Mouse (Mus musculus) small intestine, adult 2 months (tissue): ENCODE measurements around the gene Haus5. TPM values are rescaled to one million over a fixed set of nuclear protein-coding genes. Genes with fewer than 3 reads are reported as not detected.

Source experiments
- H3K27ac ChIP-seq: fragments of 200-500 bp; 2 replicates; pipeline ENCODE4 v1.5.1; 2012; ENCODE audit warnings: low read depth, low read length, control low read depth, inconsistent platforms; ENCODE audit not compliant: insufficient read depth
- H3K27me3 ChIP-seq: fragments of 200-500 bp; 2 replicates; pipeline ENCODE4 v1.6.1; 2012; ENCODE audit warnings: mild to moderate bottlenecking, moderate library complexity, low read length, inconsistent platforms; ENCODE audit not compliant: control insufficient read depth, insufficient read depth
- H3K36me3 ChIP-seq: fragments of 200-500 bp; 2 replicates; pipeline ENCODE4 v1.6.1; 2012; ENCODE audit warnings: mild to moderate bottlenecking, low read length, control low read depth, inconsistent platforms; ENCODE audit not compliant: control insufficient read depth, insufficient read depth
- H3K4me1 ChIP-seq: fragments of 200-500 bp; 2 replicates; pipeline ENCODE4 v1.6.1; 2012; ENCODE audit warnings: low read length, inconsistent platforms, mixed read lengths; ENCODE audit not compliant: control insufficient read depth, insufficient read depth, insufficient read length
- H3K4me3 ChIP-seq: fragments of 200-500 bp; 2 replicates; pipeline ENCODE4 v1.5.1; 2012; ENCODE audit warnings: low read depth, mild to moderate bottlenecking, control low read depth, inconsistent platforms, low read length, moderate library complexity
- CTCF ChIP-seq: fragments of 200-500 bp; IDR thresholded peaks from 2 replicates; pipeline ENCODE4 v1.5.1; 2012; ENCODE audit warnings: low read depth, mild to moderate bottlenecking, control low read depth, inconsistent platforms, low read length, moderate library complexity, mixed read lengths; ENCODE audit not compliant: insufficient replicate concordance, insufficient read length; ENCODE audit errors: extremely low read depth
- POLR2A ChIP-seq: fragments of 200-500 bp; IDR thresholded peaks from 2 replicates; pipeline ENCODE4 v1.6.1; 2012; ENCODE audit warnings: low read depth, mild to moderate bottlenecking, control low read depth, inconsistent platforms, low read length, moderate library complexity
- WGBS: fragments of 180-500 bp; shearing (Covaris S2); methylation state at CpG from one replicate; pipeline ENCODE4 v1.1.7; 2018; 5-methylcytosine and 5-hydroxymethylcytosine counted together
- polyA plus RNA-seq: library from polyadenylated mRNA; depleted of rRNA; stranded (reverse); fragments of >200 nt; gene quantifications from 2 replicates; pipeline ENCODE4 v1.2.3, GENCODE M21; 2012

Gene Haus5
- polyA plus RNA-seq, 1 experiment: 6.4 TPM

DNA sequence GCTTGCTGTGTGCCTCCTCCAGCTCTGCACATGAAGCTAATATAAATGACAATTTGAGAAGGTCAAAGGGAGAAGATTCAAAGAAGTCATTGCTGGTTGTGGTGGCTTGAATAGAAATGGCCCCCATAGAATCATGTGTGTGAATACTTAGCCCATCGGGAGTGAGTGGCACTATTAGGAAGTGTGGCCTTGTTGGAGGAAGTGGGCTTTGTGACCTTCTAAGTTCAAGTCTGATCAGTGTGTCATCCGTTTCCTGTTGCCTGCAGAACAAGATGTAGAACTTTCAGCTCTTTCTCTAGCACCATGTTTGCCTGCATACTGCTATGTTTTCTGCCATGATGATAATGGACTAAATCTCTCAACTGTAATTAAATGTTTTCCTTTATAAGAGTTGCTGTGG lies 18.6 kb upstream of the Haus5 start:
- Histone ChIP-seq H3K4me3 (no peak overlapping the region), H3K27me3 (no peaks in the 10 kb centered on the region), H3K4me1 (peaks cover 4% of the 10 kb centered on the region; the same call in 1 of the 2 replicates), H3K27ac (no peak overlapping the region), H3K36me3 (no peaks in the 10 kb centered on the region)
- no peak for TF ChIP-seq POLR2A
- TF ChIP-seq CTCF: no peak
- WGBS: 84% methylated on average over 2 of the region's 2 CpGs

GRCm38 (mm10) chr7:30681897-30682296 lies 17.1 kb upstream of the Haus5 start:
- Histone ChIP-seq H3K27me3 (no peaks in the 10 kb centered on the region), H3K27ac (no peak overlapping the region), H3K4me1 (no peaks in the 10 kb centered on the region), H3K4me3 (no peak overlapping the region), H3K36me3 (no peaks in the 10 kb centered on the region)
- WGBS: 67% methylated on average over 5 of the region's 5 CpGs
- TF ChIP-seq POLR2A: no peak
- TF ChIP-seq CTCF: no peak

DNA sequence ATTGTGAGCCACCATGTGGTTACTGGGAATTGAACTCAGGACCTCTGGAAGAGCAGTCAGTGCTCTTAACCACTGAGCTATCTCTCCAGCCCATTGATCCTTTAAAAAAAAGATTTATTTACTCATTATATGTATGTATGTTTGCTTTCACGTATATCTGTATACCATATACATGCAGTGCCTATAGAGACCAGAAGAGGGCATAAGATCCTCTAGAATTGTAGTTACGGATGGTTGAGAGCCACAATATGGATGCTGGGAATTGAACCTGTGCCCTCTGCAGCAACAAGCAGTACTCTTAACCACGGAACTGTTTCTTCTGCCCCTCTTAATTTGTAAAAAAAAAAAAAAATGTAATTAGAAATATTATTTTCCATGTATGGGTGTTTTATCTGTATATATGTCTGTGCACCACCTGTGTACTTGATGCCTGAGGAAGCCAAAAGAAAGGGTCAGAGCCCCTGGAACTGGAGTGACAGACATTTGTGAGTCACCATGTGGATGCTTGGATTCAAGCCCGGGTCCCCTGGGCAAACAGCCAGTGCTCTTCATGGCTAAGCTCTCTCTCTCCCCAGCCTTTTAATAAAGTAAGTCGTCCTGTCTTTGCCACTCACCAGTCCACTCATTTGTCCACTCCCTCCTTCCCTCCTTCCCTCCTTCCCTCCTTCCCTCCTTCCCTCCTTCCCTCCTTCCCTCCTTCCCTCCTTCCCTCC lies 13.6 kb upstream of the Haus5 start:
- H3K4me1 ChIP-seq: no peaks in the 10 kb centered on the region
- H3K36me3 ChIP-seq: no peaks in the 10 kb centered on the region
- H3K4me3 ChIP-seq: no peak overlapping the region
- TF ChIP-seq POLR2A: no peak
- no peak for TF ChIP-seq CTCF
- H3K27me3 ChIP-seq: no peaks in the 10 kb centered on the region
- H3K27ac ChIP-seq: no peak overlapping the region
- WGBS: 65% methylated on average over 5 of the region's 5 CpGs

DNA sequence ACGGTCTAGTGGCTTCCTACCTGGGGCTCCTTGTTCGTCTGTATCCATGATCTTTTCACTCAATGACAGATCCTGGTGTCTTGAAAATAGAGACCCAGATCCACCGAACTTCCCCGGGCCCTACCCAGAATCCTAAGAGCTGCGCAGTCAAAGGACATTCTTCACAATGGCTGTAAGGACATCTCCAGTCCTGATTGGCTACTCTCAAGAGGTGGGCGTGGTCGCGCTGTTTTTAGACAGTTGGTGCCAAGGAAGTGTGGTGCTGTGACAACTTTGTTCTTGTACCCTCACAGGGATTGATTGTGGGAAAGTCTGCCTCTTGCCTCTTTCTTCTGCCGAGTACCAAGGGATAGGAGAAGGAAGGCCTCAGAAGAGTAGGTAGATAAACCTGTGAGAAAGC lies 6.7 kb upstream of the Haus5 start, which contains the start of gene Pmis2:
TSS of gene Pmis2 (minus strand) at position 126 of the 400 bp plus-strand sequence.
- 74% methylated on average over 9 of the region's 9 CpGs for WGBS
- Histone ChIP-seq H3K36me3 (no peaks in the 10 kb centered on the region), H3K27me3 (no peaks in the 10 kb centered on the region), H3K4me1 (no peaks in the 10 kb centered on the region), H3K4me3 (no peak within 1 kb of the TSS), H3K27ac (no peak within 1 kb of the TSS)
- TF ChIP-seq CTCF (no peak), POLR2A (no peak)

- Histone ChIP-seq H3K27ac (no peak overlapping the region), H3K36me3 (no peaks in the 10 kb centered on the region), H3K4me1 (peaks cover 5% of the 10 kb centered on the region; the same call in 1 of the 2 replicates), H3K27me3 (no peaks in the 10 kb centered on the region), H3K4me3 (no peak overlapping the region)
- 27% methylated on average over 3 of the region's 3 CpGs for WGBS
- TF ChIP-seq POLR2A (no peak), CTCF (no peak)
Observed at GRCm38 (mm10) chr7:30669229-30669628, 4.4 kb upstream of the Haus5 start.

GRCm38 (mm10) chr7:30665321-30665720 lies 527 bp upstream of the Haus5 start:
- Histone ChIP-seq H3K27ac (no peak overlapping the region), H3K4me3 (peak overlapping the region; percentile 84), H3K27me3 (no peaks in the 10 kb centered on the region), H3K36me3 (peaks cover 5% of the 10 kb centered on the region; the same call in 1 of the 2 replicates), H3K4me1 (peaks cover 5% of the 10 kb centered on the region; the same call in 1 of the 2 replicates)
- WGBS: 3% methylated on average over 11 of the region's 11 CpGs
- TF ChIP-seq CTCF (no peak), POLR2A (no peak)
